Mouse (Mus musculus): ENCODE results near the gene Mettl24.
"Not testable (repeated sequence)": the region's sequence is repeated elsewhere in the genome, so short reads cannot be mapped to it uniquely, and the experiment has no call there.

Mettl24 gene

DNA sequence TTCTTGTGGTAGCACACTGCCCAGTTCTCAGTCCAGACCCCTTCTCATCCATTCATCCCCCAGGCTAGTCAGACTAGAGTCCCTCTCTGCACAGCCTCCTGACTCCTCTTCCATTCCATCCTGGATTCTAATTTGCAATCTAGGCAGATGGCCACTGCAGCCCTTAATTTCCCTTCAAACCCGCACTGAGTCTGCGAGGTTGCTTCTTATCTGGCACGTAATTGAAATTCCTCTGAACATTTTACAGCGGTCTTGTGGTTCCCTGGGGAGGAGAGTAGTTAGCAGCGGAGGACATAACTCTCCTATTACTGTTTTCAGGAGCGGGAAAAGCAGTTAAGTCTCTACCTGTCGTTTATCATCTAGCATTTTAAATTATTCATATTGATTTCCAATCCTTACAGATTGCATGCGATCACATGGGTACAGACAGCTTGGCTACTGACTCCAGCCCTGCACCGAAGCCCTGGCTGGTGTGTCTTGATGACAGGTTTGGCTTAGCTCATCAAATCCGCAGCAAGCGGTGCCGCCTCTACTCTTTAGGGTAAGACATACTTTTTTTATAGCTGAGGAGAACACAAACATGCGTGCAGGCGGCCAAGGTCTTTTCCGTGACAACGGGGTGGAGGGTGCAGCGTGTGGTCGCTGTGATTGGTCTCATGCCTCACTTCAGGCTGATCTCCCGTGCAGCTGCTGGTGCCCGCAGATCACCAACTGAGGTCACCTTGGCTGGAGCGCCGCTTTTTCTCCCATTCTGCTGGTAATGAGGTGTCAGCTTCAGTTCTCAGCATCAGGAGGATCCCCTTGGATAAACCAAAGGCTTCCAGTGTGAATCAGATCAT lies 54.4 kb downstream of the Mettl24 start:
- DNase-seq (ENCODE audit: low read depth, low spot score) = no peak

GRCm38 (mm10) chr10:40740696-40741095 lies 57.6 kb downstream of the Mettl24 start:
- no peak for DNase-seq (ENCODE audit: low read depth, low spot score)

GRCm38 (mm10) chr10:40750293-40751047 lies 67.4 kb downstream of the Mettl24 start:
- DNase-seq (ENCODE audit: low read depth, low spot score) = no peak

DNA sequence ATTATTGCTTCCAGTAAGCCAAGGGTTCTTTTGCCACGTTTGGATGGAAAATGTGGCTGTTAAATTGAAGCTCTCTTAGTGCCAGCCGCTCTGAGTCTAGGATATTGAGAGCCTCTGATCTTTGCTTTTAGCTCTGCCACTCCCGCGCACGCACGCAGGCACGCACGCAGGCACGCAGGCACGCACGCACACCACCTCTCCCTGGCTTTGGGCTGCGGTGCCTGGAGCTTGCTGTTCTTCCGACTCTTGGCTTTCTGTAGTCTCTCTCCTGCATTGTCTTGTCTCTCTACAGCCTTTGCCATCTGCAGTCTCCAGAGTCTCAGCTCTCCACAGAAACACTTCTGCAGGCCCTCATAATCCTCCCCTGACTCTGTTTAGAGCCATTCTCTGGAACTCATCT lies 68.1 kb downstream of the Mettl24 start:
- peak; percentile 57 for DNase-seq (ENCODE audit: low read depth, low spot score)

DNA sequence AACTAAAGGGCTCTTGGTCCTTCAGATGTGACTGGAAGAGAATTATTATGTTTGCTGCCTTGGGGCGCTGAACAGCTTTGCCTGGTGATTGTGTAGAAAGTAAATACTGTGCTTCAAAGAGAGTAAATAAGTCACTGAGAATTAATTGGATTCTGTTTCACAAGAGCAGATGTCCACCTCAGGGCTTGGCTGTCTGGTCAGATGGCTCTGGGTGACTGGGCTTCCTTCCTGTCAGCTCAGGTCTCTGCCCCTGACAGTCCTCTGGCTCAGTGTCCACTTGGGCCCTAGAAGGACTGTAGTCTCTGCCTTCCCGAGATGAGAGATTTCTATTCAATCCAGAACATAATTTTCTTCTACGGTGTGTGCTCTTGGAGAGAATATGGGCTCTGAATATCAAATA lies 70.0 kb downstream of the Mettl24 start:
- no peak for DNase-seq (ENCODE audit: low read depth, low spot score)

DNA sequence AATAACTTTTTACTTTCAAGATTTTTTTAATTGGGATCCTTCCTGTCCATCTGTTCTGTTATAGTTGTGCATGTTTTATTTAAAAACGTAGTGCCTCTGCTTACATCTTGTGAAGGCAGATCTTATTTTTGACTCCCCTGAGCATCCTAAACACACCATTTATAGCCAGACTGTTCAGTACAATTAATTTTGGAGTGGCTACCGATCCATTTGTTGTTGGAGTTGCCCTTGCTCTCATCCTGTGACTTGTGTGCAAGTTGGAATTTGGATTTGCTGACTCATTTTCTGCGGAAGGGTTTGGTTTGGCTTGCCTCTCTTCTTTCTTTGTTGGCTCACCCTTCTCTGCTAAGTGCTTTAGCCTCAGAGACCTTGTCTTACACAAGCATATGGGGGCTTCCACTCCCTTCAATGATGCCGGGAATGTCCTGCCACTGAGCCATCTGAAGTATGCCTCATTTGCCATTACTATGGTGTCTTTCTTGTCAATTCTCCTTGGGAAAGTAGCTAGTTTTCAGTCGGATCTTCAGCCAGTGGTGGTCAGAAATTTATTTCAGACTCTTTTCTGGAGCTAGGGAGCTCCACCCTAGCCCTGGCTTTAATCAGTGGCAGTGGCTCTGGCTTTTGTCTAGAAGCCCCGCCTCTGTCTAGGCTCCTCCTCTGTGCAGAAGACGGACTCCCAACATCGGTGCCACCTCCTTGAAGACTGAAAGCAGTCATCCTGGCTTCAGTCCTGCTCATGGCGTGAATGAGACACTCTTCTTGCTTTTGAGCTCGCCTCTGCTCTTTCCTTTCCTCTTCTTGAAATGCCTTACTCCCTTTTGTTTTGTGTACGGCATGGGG lies 75.3 kb downstream of the Mettl24 start:
- peak; percentile 43 for DNase-seq (ENCODE audit: low read depth, low spot score)

- DNase-seq (ENCODE audit: low read depth, low spot score) = not testable (repeated sequence)
Measured at GRCm38 (mm10) chr10:40759391-40760194, 76.5 kb downstream of the Mettl24 start.

- DNase-seq (ENCODE audit: low read depth, low spot score) = no peak
Measured at GRCm38 (mm10) chr10:40760195-40761009, 77.3 kb downstream of the Mettl24 start.

DNA sequence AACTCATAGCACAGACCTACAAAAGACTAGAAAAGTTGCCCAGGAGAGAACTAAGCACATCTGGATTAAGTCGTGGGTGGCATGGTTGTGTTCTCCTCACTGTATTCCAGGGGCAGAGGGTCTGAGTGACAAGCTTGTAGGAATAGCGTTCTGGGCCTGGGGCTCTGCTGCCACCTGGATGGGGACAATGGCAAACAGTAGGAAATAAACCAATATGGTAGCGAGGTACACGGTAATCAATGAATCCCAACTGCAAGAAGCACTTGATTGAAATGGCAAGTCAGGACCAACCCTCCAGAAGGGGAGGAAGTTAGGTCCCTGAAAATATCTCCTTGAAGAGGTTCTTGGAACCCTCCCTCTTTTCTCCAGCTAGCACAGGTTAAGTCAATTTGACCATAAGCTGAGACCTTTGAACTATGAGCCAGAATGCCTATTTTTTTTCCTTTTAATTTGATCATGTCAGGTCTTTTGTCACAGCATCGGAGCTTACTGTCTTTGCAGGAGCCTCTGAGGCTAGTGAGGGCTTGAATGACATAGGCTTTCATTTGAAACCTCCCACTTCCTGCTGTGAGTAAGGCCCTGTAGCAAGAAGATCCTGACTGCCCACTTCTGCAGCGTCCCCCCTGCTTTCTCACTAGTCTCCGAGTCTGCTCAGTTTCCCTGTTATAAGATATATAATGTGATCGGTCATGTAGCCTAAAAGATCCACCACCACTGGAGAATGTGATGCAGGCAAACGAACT lies 78.1 kb downstream of the Mettl24 start:
- DNase-seq (ENCODE audit: low read depth, low spot score) = no peak

- DNase-seq (ENCODE audit: low read depth, low spot score) = no peak
Measured at GRCm38 (mm10) chr10:40762624-40763023, 79.5 kb downstream of the Mettl24 start.

GRCm38 (mm10) chr10:40763084-40763720 lies 80.1 kb downstream of the Mettl24 start:
- no peak for DNase-seq (ENCODE audit: low read depth, low spot score)

GRCm38 (mm10) chr10:40772266-40772665 lies 89.2 kb downstream of the Mettl24 start:
- DNase-seq (ENCODE audit: low read depth, low spot score) = no peak

DNA sequence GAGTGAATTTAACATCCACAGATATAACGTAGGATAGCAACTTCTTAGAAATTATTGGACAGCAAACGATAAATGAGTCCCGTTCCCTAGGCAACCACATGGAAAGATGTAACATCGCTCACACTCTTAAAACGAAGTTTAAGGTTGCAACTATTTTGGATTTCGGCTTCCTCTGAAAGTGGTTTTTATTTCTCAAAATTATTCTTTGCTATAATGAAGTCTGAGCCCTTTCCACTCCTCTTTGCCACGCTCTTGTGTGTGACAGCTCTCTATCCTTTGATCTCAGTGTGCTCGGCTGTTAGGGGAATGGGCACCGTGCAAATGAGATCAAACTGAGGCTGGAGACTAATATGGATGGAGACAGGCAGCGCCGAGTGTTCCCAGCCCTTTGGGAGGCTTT lies 92.1 kb downstream of the Mettl24 start:
- DNase-seq (ENCODE audit: low read depth, low spot score) = no peak

DNA sequence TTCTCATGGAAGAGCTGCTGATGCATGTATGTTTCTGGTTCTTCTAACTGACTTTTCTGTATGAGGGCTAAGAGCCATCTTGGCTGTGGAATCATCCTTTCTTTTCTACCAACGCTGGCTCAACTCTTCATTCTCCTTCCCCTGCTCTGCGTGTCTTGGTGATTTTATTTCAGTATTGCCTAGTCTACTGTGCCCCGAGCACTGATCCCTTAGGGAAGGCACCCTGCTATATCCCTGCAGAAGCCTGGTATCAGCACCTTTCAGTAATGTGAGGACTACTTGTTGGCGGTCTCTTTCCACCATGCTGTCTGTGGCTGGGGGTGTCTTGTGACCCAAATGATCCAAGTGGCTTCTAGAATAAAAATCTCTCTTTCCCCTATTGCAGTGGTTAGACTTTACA lies 92.6 kb downstream of the Mettl24 start:
- no peak for DNase-seq (ENCODE audit: low read depth, low spot score)

- no peak for DNase-seq (ENCODE audit: low read depth, low spot score)
Measured at GRCm38 (mm10) chr10:40777171-40777570, 94.1 kb downstream of the Mettl24 start.

GRCm38 (mm10) chr10:40778472-40778871 lies 95.4 kb downstream of the Mettl24 start:
- DNase-seq (ENCODE audit: low read depth, low spot score) = no peak

GRCm38 (mm10) chr10:40790406-40790805 lies 107.3 kb downstream of the Mettl24 start:
- no peak for DNase-seq (ENCODE audit: low read depth, low spot score)

DNA sequence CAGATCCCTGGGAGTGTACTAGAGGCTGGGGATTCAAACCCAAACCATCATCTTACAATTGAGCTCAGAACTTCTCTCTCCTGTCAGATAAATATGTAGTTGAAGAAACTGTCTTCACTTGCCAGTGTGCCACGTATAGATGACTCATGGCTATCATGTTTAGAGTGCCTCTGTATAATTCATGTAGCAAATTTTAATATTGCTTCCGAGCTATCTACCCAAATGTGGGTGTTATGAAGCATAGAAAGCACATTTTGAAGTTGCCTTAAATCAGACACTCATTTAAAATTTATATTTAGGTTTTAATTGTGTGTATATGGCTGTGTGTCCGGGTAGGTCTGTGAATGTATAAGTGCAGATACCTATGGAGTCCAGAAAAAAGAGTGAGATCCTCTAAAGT lies 109.0 kb downstream of the Mettl24 start:
- DNase-seq (ENCODE audit: low read depth, low spot score) = no peak

DNA sequence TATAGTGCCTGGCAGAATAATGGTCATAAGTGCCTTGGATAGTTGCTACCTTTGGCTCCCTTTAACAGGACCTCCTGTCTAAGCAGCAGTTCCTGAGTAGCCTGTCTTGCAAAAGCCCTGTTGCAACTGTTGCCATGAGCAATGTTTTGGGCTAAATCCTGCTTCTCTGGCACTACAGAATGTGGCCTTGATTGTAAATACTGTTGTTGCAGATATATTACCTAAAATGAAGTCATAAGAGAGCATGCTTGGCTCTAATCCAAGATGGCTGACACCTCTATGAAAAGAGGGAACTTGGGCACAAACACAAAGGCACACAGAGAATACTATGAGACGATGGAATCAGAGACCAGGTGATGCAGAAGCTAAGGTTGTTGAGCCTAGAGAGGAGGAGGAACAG lies 122.1 kb downstream of the Mettl24 start:
- DNase-seq (ENCODE audit: low read depth, low spot score) = no peak

Data from ZHBTc4 (cell line).